Mouse (Mus musculus): ENCODE data around the gene Camk2b. TPM values are rescaled to one million over a fixed set of nuclear protein-coding genes. Genes with fewer than 3 reads are reported as not detected.
A peak's percentile ranks its signal among the peaks of the same experiment; 100 is the strongest.

The Camk2b gene
- polyA plus RNA-seq, 1 experiment, result 12.8 TPM

GRCm38 (mm10) chr11:6059162-6059561 lies 7.0 kb downstream of the Camk2b start:
- no peak overlapping the region for H3K27ac ChIP-seq (ENCODE audit: insufficient read depth, low read length)
- H3K36me3 ChIP-seq (ENCODE audit: control insufficient read depth, insufficient read depth, low read length, poor library complexity, severe bottlenecking), result no peaks in the 10 kb centered on the region
- no peak overlapping the region for H3K4me3 ChIP-seq (ENCODE audit: low read depth, low read length)
- H3K9me3 ChIP-seq (replicated peaks; ENCODE audit: control insufficient read depth, insufficient read depth, low read length, poor library complexity, severe bottlenecking), result no peaks in the 10 kb centered on the region
- no peak for TF ChIP-seq POLR2A (IDR thresholded peaks at IDR 0.05; ENCODE audit: insufficient read depth, low read length)
- TF ChIP-seq EP300 (IDR thresholded peaks at IDR 0.05; ENCODE audit: insufficient read depth, low read depth, low read length), result no peak
- TF ChIP-seq CTCF (IDR thresholded peaks at IDR 0.05; ENCODE audit: low read depth, low read length), result no peak
- peaks cover 1% of the 10 kb centered on the region for H3K27me3 ChIP-seq (ENCODE audit: control insufficient read depth, insufficient read depth, low read length, poor library complexity, severe bottlenecking)
- no peak overlapping the region for H3K9ac ChIP-seq (ENCODE audit: low read depth, poor library complexity, severe bottlenecking)
- peaks cover 6% of the 10 kb centered on the region for H3K4me1 ChIP-seq (ENCODE audit: control insufficient read depth, insufficient read depth, low read length)

DNA sequence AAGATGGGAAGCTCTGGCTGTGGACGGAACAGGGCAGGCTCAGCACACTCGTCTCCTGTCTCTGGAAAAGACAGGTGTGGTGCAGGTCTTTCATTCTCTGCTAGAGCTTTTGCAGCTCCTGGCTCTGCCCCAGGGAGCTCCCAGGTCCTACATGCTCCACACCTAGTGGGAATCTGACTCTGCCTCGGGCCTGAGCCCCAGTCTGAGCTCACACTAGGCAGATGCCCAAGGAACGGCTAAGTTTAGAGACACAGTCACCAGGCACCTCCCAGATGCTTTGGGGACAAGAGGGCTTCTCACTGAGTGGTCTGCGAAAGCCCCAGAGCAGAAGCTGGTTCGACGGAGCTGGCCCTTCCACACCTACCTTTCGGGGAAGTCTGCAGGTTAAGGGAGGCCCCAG lies 12.8 kb downstream of the Camk2b start:
- H3K4me3 ChIP-seq (ENCODE audit: low read depth, low read length), result no peak overlapping the region
- H3K4me1 ChIP-seq (ENCODE audit: control insufficient read depth, insufficient read depth, low read length), result no peaks in the 10 kb centered on the region
- H3K9me3 ChIP-seq (replicated peaks; ENCODE audit: control insufficient read depth, insufficient read depth, low read length, poor library complexity, severe bottlenecking), result no peaks in the 10 kb centered on the region
- H3K27ac ChIP-seq (ENCODE audit: insufficient read depth, low read length), result no peak overlapping the region
- no peak overlapping the region for H3K9ac ChIP-seq (ENCODE audit: low read depth, poor library complexity, severe bottlenecking)
- no peak for TF ChIP-seq POLR2A (IDR thresholded peaks at IDR 0.05; ENCODE audit: insufficient read depth, low read length)
- no peak for TF ChIP-seq EP300 (IDR thresholded peaks at IDR 0.05; ENCODE audit: insufficient read depth, low read depth, low read length)
- no peaks in the 10 kb centered on the region for H3K27me3 ChIP-seq (ENCODE audit: control insufficient read depth, insufficient read depth, low read length, poor library complexity, severe bottlenecking)
- no peaks in the 10 kb centered on the region for H3K36me3 ChIP-seq (ENCODE audit: control insufficient read depth, insufficient read depth, low read length, poor library complexity, severe bottlenecking)

- Histone ChIP-seq H3K4me3 (ENCODE audit: low read depth, low read length) (no peak overlapping the region), H3K36me3 (ENCODE audit: control insufficient read depth, insufficient read depth, low read length, poor library complexity, severe bottlenecking) (no peaks in the 10 kb centered on the region), H3K27ac (ENCODE audit: insufficient read depth, low read length) (no peak overlapping the region), H3K27me3 (ENCODE audit: control insufficient read depth, insufficient read depth, low read length, poor library complexity, severe bottlenecking) (no peaks in the 10 kb centered on the region), H3K9ac (ENCODE audit: low read depth, poor library complexity, severe bottlenecking) (no peak overlapping the region), H3K4me1 (ENCODE audit: control insufficient read depth, insufficient read depth, low read length) (no peaks in the 10 kb centered on the region), H3K9me3 (replicated peaks; ENCODE audit: control insufficient read depth, insufficient read depth, low read length, poor library complexity, severe bottlenecking) (no peaks in the 10 kb centered on the region)
- TF ChIP-seq EP300 (IDR thresholded peaks at IDR 0.05; ENCODE audit: insufficient read depth, low read depth, low read length), result no peak
- no peak for TF ChIP-seq CTCF (IDR thresholded peaks at IDR 0.05; ENCODE audit: low read depth, low read length)
- no peak for TF ChIP-seq POLR2A (IDR thresholded peaks at IDR 0.05; ENCODE audit: insufficient read depth, low read length)
Observed at GRCm38 (mm10) chr11:6050066-6050560, 16.0 kb downstream of the Camk2b start.

GRCm38 (mm10) chr11:6048208-6048607 lies 18.0 kb downstream of the Camk2b start:
- Histone ChIP-seq H3K4me1 (ENCODE audit: control insufficient read depth, insufficient read depth, low read length) (no peaks in the 10 kb centered on the region), H3K4me3 (ENCODE audit: low read depth, low read length) (no peak overlapping the region), H3K27me3 (ENCODE audit: control insufficient read depth, insufficient read depth, low read length, poor library complexity, severe bottlenecking) (no peaks in the 10 kb centered on the region), H3K27ac (ENCODE audit: insufficient read depth, low read length) (no peak overlapping the region), H3K36me3 (ENCODE audit: control insufficient read depth, insufficient read depth, low read length, poor library complexity, severe bottlenecking) (no peaks in the 10 kb centered on the region), H3K9me3 (replicated peaks; ENCODE audit: control insufficient read depth, insufficient read depth, low read length, poor library complexity, severe bottlenecking) (no peaks in the 10 kb centered on the region), H3K9ac (ENCODE audit: low read depth, poor library complexity, severe bottlenecking) (no peak overlapping the region)
- TF ChIP-seq POLR2A (IDR thresholded peaks at IDR 0.05; ENCODE audit: insufficient read depth, low read length), result no peak
- TF ChIP-seq EP300 (IDR thresholded peaks at IDR 0.05; ENCODE audit: insufficient read depth, low read depth, low read length), result no peak
- TF ChIP-seq CTCF (IDR thresholded peaks at IDR 0.05; ENCODE audit: low read depth, low read length), result no peak

DNA sequence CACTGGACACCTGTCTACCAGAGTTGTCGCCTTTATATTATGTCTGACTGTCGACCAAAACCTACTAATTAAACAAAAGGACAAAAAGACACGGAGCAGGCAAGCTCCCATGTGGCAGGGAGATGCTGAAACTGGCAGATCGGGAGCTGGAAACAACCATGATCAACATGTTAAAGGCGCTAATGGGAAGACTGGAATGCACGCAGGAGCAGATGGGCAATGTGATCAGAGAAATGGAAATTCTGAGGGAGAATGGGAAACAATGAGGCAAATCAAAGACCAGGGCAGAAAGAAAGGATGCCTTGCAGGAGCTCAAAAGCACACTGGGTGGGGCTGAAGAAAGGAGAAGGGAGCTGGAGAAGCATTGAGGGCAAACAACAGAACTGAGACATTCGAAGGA lies 27.2 kb downstream of the Camk2b start:
- Histone ChIP-seq H3K4me3 (ENCODE audit: low read depth, low read length) (no peak overlapping the region), H3K9me3 (replicated peaks; ENCODE audit: control insufficient read depth, insufficient read depth, low read length, poor library complexity, severe bottlenecking) (no peaks in the 10 kb centered on the region), H3K27me3 (ENCODE audit: control insufficient read depth, insufficient read depth, low read length, poor library complexity, severe bottlenecking) (no peaks in the 10 kb centered on the region), H3K4me1 (ENCODE audit: control insufficient read depth, insufficient read depth, low read length) (peaks cover 10% of the 10 kb centered on the region), H3K27ac (ENCODE audit: insufficient read depth, low read length) (peak overlapping the region; percentile 75), H3K36me3 (ENCODE audit: control insufficient read depth, insufficient read depth, low read length, poor library complexity, severe bottlenecking) (no peaks in the 10 kb centered on the region), H3K9ac (ENCODE audit: low read depth, poor library complexity, severe bottlenecking) (no peak overlapping the region)
- TF ChIP-seq EP300 (IDR thresholded peaks at IDR 0.05; ENCODE audit: insufficient read depth, low read depth, low read length) (peak; percentile 64), POLR2A (IDR thresholded peaks at IDR 0.05; ENCODE audit: insufficient read depth, low read length) (no peak)

- Histone ChIP-seq H3K9ac (ENCODE audit: low read depth, poor library complexity, severe bottlenecking) (no peak overlapping the region), H3K36me3 (ENCODE audit: control insufficient read depth, insufficient read depth, low read length, poor library complexity, severe bottlenecking) (no peaks in the 10 kb centered on the region), H3K4me3 (ENCODE audit: low read depth, low read length) (no peak overlapping the region), H3K9me3 (replicated peaks; ENCODE audit: control insufficient read depth, insufficient read depth, low read length, poor library complexity, severe bottlenecking) (no peaks in the 10 kb centered on the region), H3K4me1 (ENCODE audit: control insufficient read depth, insufficient read depth, low read length) (peaks cover 10% of the 10 kb centered on the region), H3K27ac (ENCODE audit: insufficient read depth, low read length) (no peak overlapping the region), H3K27me3 (ENCODE audit: control insufficient read depth, insufficient read depth, low read length, poor library complexity, severe bottlenecking) (no peaks in the 10 kb centered on the region)
- TF ChIP-seq EP300 (IDR thresholded peaks at IDR 0.05; ENCODE audit: insufficient read depth, low read depth, low read length), result no peak
- no peak for TF ChIP-seq POLR2A (IDR thresholded peaks at IDR 0.05; ENCODE audit: insufficient read depth, low read length)
- TF ChIP-seq CTCF (IDR thresholded peaks at IDR 0.05; ENCODE audit: low read depth, low read length), result no peak
Observed at GRCm38 (mm10) chr11:6037686-6038085, 28.5 kb downstream of the Camk2b start.
